Mouse (Mus musculus) stomach, embryonic 16.5 days (tissue): ENCODE results near the gene Wdr18. TPM values are rescaled to one million over a fixed set of nuclear protein-coding genes. Genes with fewer than 3 reads are reported as not detected.

Experiments
- ATAC-seq: fragments of 200-750 bp; cut with Nextera tagmentation; 2 replicates; pipeline ENCODE4 v1.8.0; 2017; ENCODE audit warnings: moderate number of reproducible peaks, moderate TSS enrichment; ENCODE audit not compliant: insufficient read depth, low FRiP score
- H3K27ac ChIP-seq: fragments of 300-500 bp; sonication (generic); 2 replicates; pipeline ENCODE4 v1.5.1; 2014; ENCODE audit warnings: low read length
- H3K27me3 ChIP-seq: fragments of 300-500 bp; sonication (generic); 2 replicates; pipeline ENCODE4 v1.6.1; 2014; ENCODE audit warnings: low read length, control low read depth, mixed read lengths; ENCODE audit not compliant: control insufficient read depth, insufficient read depth
- H3K36me3 ChIP-seq: fragments of 300-500 bp; sonication (generic); 2 replicates; pipeline ENCODE4 v1.6.1; 2014; ENCODE audit warnings: low read length; ENCODE audit not compliant: control insufficient read depth, insufficient read depth
- H3K4me1 ChIP-seq: fragments of 300-500 bp; sonication (generic); 2 replicates; pipeline ENCODE4 v1.6.1; 2014; ENCODE audit warnings: low read length, control low read depth, mixed read lengths; ENCODE audit not compliant: control insufficient read depth, insufficient read depth
- H3K4me2 ChIP-seq: fragments of 300-500 bp; sonication (generic); 2 replicates; pipeline ENCODE4 v1.6.1; 2014; ENCODE audit warnings: low read depth, low read length, mixed read lengths
- H3K4me3 ChIP-seq: fragments of 300-500 bp; sonication (generic); replicated peaks from 2 replicates; pipeline ENCODE4 v1.5.1; 2014; ENCODE audit warnings: mild to moderate bottlenecking, low read length
- H3K9ac ChIP-seq: fragments of 300-500 bp; sonication (generic); 2 replicates; pipeline ENCODE4 v1.6.1; 2014; ENCODE audit warnings: low read length
- H3K9me3 ChIP-seq: fragments of 300-500 bp; sonication (generic); replicated peaks from 2 replicates; pipeline ENCODE4 v1.6.1; 2016; ENCODE audit warnings: low read length, control low read depth; ENCODE audit not compliant: control insufficient read depth
- WGBS: fragments of 180-500 bp; shearing (Covaris S2); extraction: QIAGEN DNeasy Blood & Tissue Kit; methylation state at CpG from one replicate; pipeline ENCODE4 v1.1.7; 2014; 5-methylcytosine and 5-hydroxymethylcytosine counted together
- polyA plus RNA-seq: library from polyadenylated mRNA; unstranded; fragments of >200 nt; fragmentation: Nextera tagmentation; extraction: Ambion mirVana; gene quantifications from 2 replicates; pipeline ENCODE4 v1.2.1, GENCODE M21; 2015

Wdr18 gene
- polyA plus RNA-seq, 1 experiment from 2014 or later: 86.9 TPM

DNA sequence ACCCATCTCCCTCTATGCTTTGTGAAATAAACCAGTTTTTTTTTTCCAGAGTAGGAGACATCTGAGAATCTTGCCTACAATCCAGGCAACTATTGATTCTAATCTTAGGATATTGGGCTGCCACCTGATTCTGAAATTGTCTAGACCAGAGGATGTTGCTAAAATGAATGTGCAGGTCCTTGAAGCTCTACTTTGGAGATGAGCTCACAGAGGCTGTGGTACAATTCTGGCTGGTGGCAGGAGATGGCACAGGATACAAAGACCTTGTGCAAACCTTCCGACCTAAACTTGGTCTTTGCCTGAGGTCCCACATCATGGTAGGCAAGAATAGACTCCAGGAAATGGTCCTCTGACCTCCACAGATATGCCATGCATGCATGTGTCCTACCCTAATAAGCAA is 35.7 kb downstream of the Wdr18 start:
- peaks cover 14% of the 10 kb centered on the region for H3K4me1 ChIP-seq

DNA sequence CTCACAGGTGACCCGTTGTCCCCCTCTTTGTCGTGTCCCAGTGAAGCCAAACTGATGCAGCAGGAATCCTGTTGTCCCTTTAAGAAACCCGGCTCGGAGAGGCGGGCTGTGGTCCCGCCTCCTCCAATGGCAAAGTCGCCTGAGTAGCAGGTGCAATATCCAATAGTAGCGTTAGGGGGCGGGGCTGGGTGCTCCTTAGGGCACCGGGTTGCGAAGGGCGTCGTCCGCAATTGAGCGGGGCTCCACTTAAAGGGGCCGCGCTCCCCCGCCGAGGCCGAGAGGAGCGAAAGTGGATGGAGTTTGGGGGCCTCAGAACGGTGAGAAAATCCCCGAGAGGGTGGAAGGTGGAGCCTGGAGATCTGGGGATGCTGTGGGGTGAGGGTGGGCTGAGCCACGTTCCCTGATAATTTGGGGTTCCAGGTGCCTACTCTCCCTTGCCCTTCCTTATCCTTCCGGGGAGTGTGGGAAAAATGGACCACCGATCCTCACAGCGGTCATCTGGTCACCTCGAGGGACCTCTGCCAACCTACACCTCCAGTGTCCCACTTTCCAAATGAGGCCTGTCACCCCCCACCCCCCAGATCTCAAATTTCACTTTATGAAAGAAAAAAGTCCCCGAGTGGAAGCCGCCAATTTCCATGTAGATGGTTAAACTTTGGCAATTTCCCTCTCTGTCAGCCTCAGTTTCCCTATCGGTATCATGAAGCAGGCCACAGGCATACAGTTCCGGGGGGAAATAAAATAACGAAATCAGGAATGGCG is 36.5 kb downstream of the Wdr18 start, which contains the start of gene Abca7:
TSS of gene Abca7 (plus strand) at position 223 of the 762 bp plus-strand sequence.
- Histone ChIP-seq H3K4me3 (peak within 1 kb of the TSS; percentile 50), H3K27ac (peak within 1 kb of the TSS; percentile 63), H3K9ac (peak within 1 kb of the TSS; percentile 72), H3K4me1 (peaks cover 14% of the 10 kb centered on the region), H3K27me3 (no peaks in the 10 kb centered on the region), H3K4me2 (peak within 1 kb of the TSS; percentile 88), H3K36me3 (peaks cover 20% of the 10 kb centered on the region), H3K9me3 (peaks cover 3% of the 10 kb centered on the region; the same call in 1 of the 2 replicates)
- under 1% methylated on average over 34 of the region's 34 CpGs for WGBS
- ATAC-seq: peak; percentile 91

More for the DNA sequence above, 35.7 kb downstream of the Wdr18 start:
- H3K4me2 ChIP-seq: no peak overlapping the region
- no peaks in the 10 kb centered on the region for H3K27me3 ChIP-seq
- peaks cover 27% of the 10 kb centered on the region for H3K36me3 ChIP-seq
- ATAC-seq: no peak
- peak overlapping the region; percentile 13; the same call in 1 of the 2 replicates for H3K27ac ChIP-seq
- H3K9ac ChIP-seq: no peak overlapping the region
- WGBS: 78% methylated on average over 1 of the region's 1 CpGs
- no peak overlapping the region for H3K4me3 ChIP-seq
- peaks cover 6% of the 10 kb centered on the region; the same call in 1 of the 2 replicates for H3K9me3 ChIP-seq

DNA sequence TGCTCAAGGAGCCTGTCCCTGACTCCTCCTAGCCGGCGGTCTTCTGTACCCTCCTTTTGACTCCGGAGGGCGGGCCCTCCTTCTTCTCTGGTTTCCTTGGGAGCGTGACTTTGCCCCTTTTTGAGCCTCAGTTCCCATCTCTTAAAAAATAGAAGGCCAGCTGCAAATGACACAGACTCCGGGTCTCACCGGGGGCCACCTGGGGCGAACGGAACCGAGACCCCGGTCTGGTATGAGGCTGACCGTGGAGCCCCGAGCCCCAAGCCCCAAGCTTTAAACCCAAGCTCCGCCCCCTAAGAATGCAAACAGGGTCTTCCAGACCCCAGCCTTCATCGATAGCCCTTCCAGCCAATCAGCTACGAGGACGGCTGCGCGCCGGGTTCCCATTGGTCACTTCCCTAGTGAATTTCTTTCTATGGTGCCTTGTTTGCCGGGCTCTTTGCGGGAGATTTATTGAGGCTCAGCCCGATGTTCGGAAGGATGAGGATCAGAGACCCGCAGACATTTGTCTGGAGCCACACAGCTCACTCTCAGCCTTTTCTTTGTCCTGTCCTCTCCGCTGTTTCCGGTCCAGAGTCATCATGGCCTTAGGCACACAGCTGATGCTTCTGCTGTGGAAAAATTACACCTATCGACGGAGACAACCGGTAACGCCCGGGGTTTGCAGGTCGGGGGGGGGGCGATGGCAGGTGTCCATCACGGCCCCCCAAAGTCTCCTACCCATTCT is 37.2 kb downstream of the Wdr18 start:
- under 1% methylated on average over 35 of the region's 35 CpGs for WGBS
- Histone ChIP-seq H3K9me3 (no peaks in the 10 kb centered on the region), H3K4me2 (peak overlapping the region; percentile 88), H3K27ac (peak overlapping the region; percentile 63), H3K27me3 (no peaks in the 10 kb centered on the region), H3K4me1 (peaks cover 14% of the 10 kb centered on the region), H3K9ac (peak overlapping the region; percentile 72), H3K36me3 (peaks cover 13% of the 10 kb centered on the region), H3K4me3 (peak overlapping the region; percentile 50)
- ATAC-seq: peak; percentile 45

DNA sequence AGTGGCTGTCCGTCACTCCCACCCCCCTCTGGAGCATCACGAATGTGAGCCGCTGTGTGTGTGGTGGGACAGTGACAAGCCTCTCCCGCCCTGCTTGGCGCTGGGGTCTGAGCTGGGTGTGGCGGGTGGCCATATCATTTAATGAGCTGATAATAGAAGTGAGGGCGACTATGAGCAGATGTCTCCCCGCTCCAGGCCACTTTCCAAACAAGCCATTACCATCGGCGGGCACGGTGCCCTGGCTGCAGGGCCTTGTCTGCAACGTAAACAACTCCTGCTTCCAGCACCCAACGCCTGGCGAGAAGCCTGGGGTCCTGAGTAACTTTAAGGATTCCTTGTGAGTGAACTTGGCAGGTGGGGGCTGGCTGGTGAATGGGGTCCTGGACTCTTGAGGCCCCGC is 37.9 kb downstream of the Wdr18 start:
- Histone ChIP-seq H3K4me3 (peak overlapping the region; percentile 50), H3K4me1 (peaks cover 14% of the 10 kb centered on the region), H3K27me3 (no peaks in the 10 kb centered on the region), H3K27ac (peak overlapping the region; percentile 63; the same call in 1 of the 2 replicates), H3K36me3 (peaks cover 9% of the 10 kb centered on the region), H3K4me2 (peak overlapping the region; percentile 88), H3K9ac (peak overlapping the region; percentile 29; the same call in 1 of the 2 replicates), H3K9me3 (no peaks in the 10 kb centered on the region)
- 10% methylated on average over 15 of the region's 15 CpGs for WGBS
- ATAC-seq: no peak

DNA sequence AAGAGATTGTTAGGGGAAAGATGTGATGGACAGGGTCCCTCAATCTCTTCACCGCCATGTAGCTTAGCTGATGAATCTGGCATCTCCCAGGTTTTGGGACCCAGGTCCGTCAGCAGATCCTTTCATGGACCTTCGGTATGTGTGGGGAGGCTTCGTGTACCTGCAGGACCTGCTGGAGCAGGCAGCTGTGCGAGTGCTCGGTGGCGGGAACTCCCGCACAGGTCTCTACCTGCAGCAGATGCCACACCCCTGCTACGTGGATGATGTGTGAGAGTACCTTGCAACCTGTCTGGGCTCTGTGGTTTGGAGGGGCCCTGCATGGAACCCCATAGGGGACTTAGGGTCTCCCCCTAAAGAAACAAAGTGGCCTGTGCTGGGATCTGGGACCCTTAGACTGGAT is 42.0 kb downstream of the Wdr18 start:
- no peak overlapping the region for H3K4me3 ChIP-seq
- H3K27ac ChIP-seq: peak overlapping the region; percentile 35
- H3K27me3 ChIP-seq: no peaks in the 10 kb centered on the region
- no peaks in the 10 kb centered on the region for H3K36me3 ChIP-seq
- no peaks in the 10 kb centered on the region for H3K9me3 ChIP-seq
- ATAC-seq: peak; percentile 35; the same call in 1 of the 2 replicates
- H3K9ac ChIP-seq: no peak overlapping the region
- 57% methylated on average over 9 of the region's 9 CpGs for WGBS
- peaks cover 24% of the 10 kb centered on the region for H3K4me1 ChIP-seq
- no peak overlapping the region for H3K4me2 ChIP-seq

DNA sequence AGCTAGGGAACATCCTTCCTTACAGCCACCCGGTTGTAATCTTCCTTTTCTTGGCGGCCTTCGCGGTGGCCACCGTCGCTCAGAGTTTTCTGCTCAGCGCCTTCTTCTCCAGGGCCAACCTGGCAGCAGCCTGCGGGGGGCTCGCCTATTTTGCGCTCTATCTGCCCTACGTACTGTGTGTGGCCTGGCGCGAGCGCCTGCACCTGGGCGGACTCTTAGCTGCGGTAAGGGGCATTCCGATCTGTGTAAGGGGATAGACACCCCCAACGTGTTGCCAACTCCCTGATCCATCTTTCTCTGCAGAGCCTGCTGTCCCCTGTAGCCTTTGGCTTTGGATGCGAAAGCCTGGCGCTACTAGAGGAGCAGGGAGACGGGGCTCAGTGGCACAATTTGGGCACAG is 42.9 kb downstream of the Wdr18 start:
- Histone ChIP-seq H3K27me3 (no peaks in the 10 kb centered on the region), H3K4me3 (no peak overlapping the region), H3K4me2 (no peak overlapping the region), H3K27ac (no peak overlapping the region), H3K36me3 (no peaks in the 10 kb centered on the region), H3K9ac (peak overlapping the region; percentile 41), H3K9me3 (no peaks in the 10 kb centered on the region), H3K4me1 (peaks cover 19% of the 10 kb centered on the region)
- 37% methylated on average over 21 of the region's 21 CpGs for WGBS
- ATAC-seq: no peak

DNA sequence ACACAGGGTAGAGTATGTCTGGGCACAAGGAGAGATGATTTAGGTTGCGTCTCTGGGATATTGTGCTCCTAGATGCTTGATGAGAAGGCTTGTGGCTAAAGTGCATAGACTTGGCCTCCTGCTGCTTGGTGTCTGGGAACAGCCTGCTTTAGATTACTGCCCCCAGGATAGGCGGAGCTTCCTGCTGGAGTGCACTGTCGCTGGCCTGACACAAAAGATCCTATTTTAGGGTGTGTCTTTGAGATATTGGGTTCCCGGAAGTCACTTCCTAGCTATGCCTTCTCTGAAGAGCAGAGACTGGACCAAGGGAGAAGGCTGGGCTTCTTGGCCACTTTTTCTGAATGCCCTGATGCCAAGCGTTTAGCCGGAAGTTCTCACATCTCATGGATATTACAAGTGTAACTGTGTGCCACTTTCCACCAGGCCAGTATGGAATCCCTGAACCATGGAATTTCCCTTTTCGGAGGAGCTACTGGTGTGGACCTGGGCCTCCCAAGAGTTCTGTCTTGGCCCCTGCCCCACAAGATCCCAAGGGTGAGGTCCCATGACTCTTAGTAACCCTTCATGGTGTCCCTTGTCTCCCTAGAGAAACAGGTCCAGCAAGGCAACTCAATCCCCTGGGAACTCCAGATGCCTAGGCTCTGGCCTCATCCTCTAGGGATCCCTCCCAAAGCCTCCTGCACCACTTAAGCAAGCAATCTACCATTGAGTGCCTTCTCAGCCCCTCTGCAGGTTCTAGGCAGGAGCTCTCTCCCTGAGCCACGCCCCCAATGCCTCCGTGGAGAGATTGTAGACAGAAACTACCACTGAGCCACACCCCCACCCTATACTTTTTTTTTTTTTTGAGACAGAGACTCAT is 43.7 kb downstream of the Wdr18 start:
- no peak for ATAC-seq
- Histone ChIP-seq H3K36me3 (no peaks in the 10 kb centered on the region), H3K27me3 (no peaks in the 10 kb centered on the region), H3K4me3 (no peak overlapping the region), H3K4me1 (peaks cover 14% of the 10 kb centered on the region), H3K9ac (peak overlapping the region; percentile 41; the same call in 1 of the 2 replicates), H3K9me3 (no peaks in the 10 kb centered on the region), H3K4me2 (no peak overlapping the region), H3K27ac (peak overlapping the region; percentile 43; the same call in 1 of the 2 replicates)
- WGBS: 63% methylated on average over 9 of the region's 9 CpGs

DNA sequence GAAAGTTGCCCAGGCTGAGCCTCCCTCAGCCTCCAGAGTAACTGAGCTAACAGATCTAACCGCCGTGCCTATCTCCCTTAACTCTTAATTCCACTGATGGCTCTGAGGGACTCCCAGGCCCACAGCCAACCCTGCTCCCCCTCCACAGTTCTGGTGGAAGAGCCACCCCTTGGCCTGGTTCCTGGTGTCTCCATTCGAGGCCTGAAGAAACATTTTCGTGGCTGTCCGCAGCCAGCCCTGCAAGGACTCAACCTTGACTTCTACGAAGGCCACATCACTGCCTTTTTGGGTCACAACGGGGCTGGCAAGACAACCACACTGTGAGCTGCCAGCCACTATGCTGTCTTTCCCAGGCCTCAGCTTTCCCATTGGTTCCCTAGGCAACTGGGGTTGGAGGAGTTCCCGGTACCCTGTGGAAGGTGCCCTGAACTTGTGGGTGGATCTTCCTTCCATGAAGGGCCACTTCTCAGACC is 44.3 kb downstream of the Wdr18 start:
- Histone ChIP-seq H3K4me3 (no peak overlapping the region), H3K27ac (no peak overlapping the region), H3K9me3 (no peaks in the 10 kb centered on the region), H3K27me3 (no peaks in the 10 kb centered on the region), H3K4me1 (peaks cover 14% of the 10 kb centered on the region), H3K4me2 (no peak overlapping the region), H3K36me3 (no peaks in the 10 kb centered on the region), H3K9ac (no peak overlapping the region)
- no peak for ATAC-seq
- WGBS: 85% methylated on average over 8 of the region's 8 CpGs
